Mouse (Mus musculus): ENCODE results near the gene Olfr44. TPM values are rescaled to one million over a fixed set of nuclear protein-coding genes. Genes with fewer than 3 reads are reported as not detected.

Olfr44 gene
- total RNA-seq (2012; rRNA removed), result not detected in 2 replicates
- not detected for polyA plus RNA-seq (2012; ENCODE audit: insufficient read depth in 1 of 2, insufficient read length in 2 of 2, low read depth in 1 of 2, low replicate concordance in 2 of 2, missing spikeins in 1 of 2)

DNA sequence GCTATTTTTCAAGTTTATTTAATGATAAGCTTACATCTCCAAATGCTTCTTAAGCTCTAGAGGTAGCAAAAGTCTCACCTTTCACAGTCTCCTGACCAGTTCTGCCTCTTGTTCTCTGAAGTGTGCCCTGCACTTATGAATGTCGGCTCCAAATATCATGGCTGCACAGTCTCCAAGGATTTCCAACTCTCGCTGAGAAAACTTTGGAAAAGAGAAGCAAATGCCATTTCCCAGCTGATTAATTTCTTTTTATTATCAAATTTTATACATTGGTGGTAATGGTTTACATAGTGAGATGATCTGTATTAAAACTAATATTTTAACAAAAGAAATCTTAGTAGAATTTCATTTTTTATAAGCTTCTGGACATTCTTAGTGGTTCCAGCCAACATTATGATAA is at the start of gene Olfr44:
Gene Olfr44, minus strand, starts transcription at position 101 of the 400 bp plus-strand sequence.
- Histone ChIP-seq H3K9me3 (replicated peaks; ENCODE audit: insufficient read depth, low read length) (no peaks in the 10 kb centered on the region), H3K79me2 (ENCODE audit: control insufficient read depth, insufficient read depth, low read length, poor library complexity) (no peaks in the 10 kb centered on the region), H3K4me1 (ENCODE audit: control insufficient read depth in 1 of 2, insufficient read depth in 2 of 2, low read length in 2 of 2) (no peaks in the 10 kb centered on the region), H3K27ac (ENCODE audit: control insufficient read depth, low read depth, low read length) (no peak within 1 kb of the TSS), H3K36me3 (ENCODE audit: control insufficient read depth in 1 of 2, insufficient read depth in 2 of 2, low read length in 2 of 2) (no peaks in the 10 kb centered on the region), H3K9ac (ENCODE audit: control insufficient read depth, low read depth, low read length, poor library complexity, severe bottlenecking) (no peak within 1 kb of the TSS), H3K27me3 (ENCODE audit: control insufficient read depth in 1 of 2, insufficient read depth in 2 of 2, low read length in 2 of 2) (no peaks in the 10 kb centered on the region), H3K4me3 (ENCODE audit: control insufficient read depth in 1 of 2, insufficient read depth in 1 of 2, low read depth in 2 of 2, low read length in 2 of 2) (no peak within 1 kb of the TSS)
- TF ChIP-seq EP300 (IDR thresholded peaks at IDR 0.05; ENCODE audit: low read depth in 1 of 2, low read length in 2 of 2), result no peak
- no peak for TF ChIP-seq SIN3A (IDR thresholded peaks at IDR 0.05; ENCODE audit: low read length)
- TF ChIP-seq RCOR1 (IDR thresholded peaks at IDR 0.05; ENCODE audit: low read depth, low read length), result no peak
- no peak for TF ChIP-seq ZC3H11A (IDR thresholded peaks at IDR 0.05; ENCODE audit: low read depth, low read length)
- no peak for TF ChIP-seq E2F4 (IDR thresholded peaks at IDR 0.05; ENCODE audit: borderline replicate concordance, low read depth, low read length)
- TF ChIP-seq CTCF (IDR thresholded peaks at IDR 0.05 in 2 of 3, conservative IDR thresholded peaks at IDR 0.05 in 1 of 3; ENCODE audit: control insufficient read depth in 1 of 3, insufficient read depth in 1 of 3, low read depth in 2 of 3, low read length in 3 of 3, poor library complexity in 1 of 3, severe bottlenecking in 1 of 3), result no peak
- TF ChIP-seq USF1 (IDR thresholded peaks at IDR 0.05; ENCODE audit: low read depth, low read length), result no peak
- TF ChIP-seq TCF12 (IDR thresholded peaks at IDR 0.05; ENCODE audit: low read depth, low read length), result no peak
- no peak for TF ChIP-seq USF2 (IDR thresholded peaks at IDR 0.05; ENCODE audit: borderline replicate concordance in 1 of 2, insufficient read depth in 1 of 2, low read depth in 1 of 2, low read length in 2 of 2)
- no peak for TF ChIP-seq ZKSCAN1 (IDR thresholded peaks at IDR 0.05; ENCODE audit: low read depth, low read length)
- TF ChIP-seq ELF1 (IDR thresholded peaks at IDR 0.05; ENCODE audit: low read depth, low read length), result no peak
- TF ChIP-seq NRF1 (IDR thresholded peaks at IDR 0.05; ENCODE audit: insufficient read depth, low read depth, low read length, poor library complexity, severe bottlenecking), result no peak
- DNase-seq (ENCODE audit: low read depth, low spot score), result no peak

DNA sequence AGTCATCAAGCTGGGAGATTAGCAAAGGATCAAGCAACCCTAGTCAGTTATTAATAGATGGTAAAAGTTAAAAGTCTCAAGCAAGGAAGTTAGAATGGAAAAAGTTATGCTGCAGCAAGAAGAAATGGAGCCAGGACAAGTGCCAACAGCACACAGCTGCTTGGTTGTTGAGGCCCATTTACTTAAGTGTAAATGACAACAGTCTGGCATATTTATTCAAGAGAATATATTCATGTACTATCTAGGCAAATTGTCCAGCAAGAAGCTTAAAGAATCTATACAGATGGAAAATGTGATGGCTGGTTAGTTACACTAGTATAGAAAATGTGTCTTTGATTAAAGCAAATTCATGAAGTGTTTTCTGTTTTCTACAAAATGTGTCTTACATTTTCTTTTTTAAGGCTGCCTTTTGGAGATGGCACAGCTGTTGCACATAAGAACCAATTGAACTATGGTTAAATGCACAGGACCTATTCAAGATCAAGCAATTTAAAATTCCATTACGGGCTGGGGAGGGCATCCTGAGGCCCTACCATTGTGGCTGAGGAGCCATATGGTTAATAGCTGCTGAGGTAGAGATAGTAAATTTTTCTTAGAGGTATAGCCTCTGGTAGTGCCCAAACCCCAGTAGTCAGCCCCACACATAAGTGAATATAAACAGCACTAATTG is 30.0 kb upstream of the Olfr44 start:
- Histone ChIP-seq H3K9me3 (replicated peaks; ENCODE audit: insufficient read depth, low read length) (no peaks in the 10 kb centered on the region), H3K79me2 (ENCODE audit: control insufficient read depth, insufficient read depth, low read length, poor library complexity) (no peaks in the 10 kb centered on the region), H3K27me3 (ENCODE audit: control insufficient read depth in 1 of 2, insufficient read depth in 2 of 2, low read length in 2 of 2) (no peaks in the 10 kb centered on the region)

More for the DNA sequence above, 30.0 kb upstream of the Olfr44 start:
- TF ChIP-seq CHD2 (IDR thresholded peaks at IDR 0.05; ENCODE audit: low read length), result no peak
- no peak for TF ChIP-seq GATA1 (IDR thresholded peaks at IDR 0.05; ENCODE audit: low read depth, low read length)
- TF ChIP-seq SMC3 (IDR thresholded peaks at IDR 0.05; ENCODE audit: low read depth, low read length), result no peak
- TF ChIP-seq MAZ (IDR thresholded peaks at IDR 0.05; ENCODE audit: low read depth, low read length), result no peak
- no peak for TF ChIP-seq ZC3H11A (IDR thresholded peaks at IDR 0.05; ENCODE audit: low read depth, low read length)
- no peak for TF ChIP-seq CHD1 (IDR thresholded peaks at IDR 0.05; ENCODE audit: low read depth, low read length)
- TF ChIP-seq TAL1 (IDR thresholded peaks at IDR 0.05; ENCODE audit: low read length), result no peak
- no peak for TF ChIP-seq ETS1 (IDR thresholded peaks at IDR 0.05; ENCODE audit: low read depth, low read length)
- TF ChIP-seq MEF2A (IDR thresholded peaks at IDR 0.05; ENCODE audit: extremely low read depth, insufficient replicate concordance, low read depth, low read length, poor library complexity, severe bottlenecking), result no peak
- TF ChIP-seq RAD21 (IDR thresholded peaks at IDR 0.05; ENCODE audit: low read depth, low read length), result no peak
- TF ChIP-seq ELF1 (IDR thresholded peaks at IDR 0.05; ENCODE audit: low read depth, low read length), result no peak
- H3K27ac ChIP-seq (ENCODE audit: control insufficient read depth, low read depth, low read length), result no peak overlapping the region
- no peaks in the 10 kb centered on the region for H3K4me1 ChIP-seq (ENCODE audit: control insufficient read depth in 1 of 2, insufficient read depth in 2 of 2, low read length in 2 of 2)
- DNase-seq (ENCODE audit: low read depth, low spot score), result no peak
- no peak overlapping the region for H3K9ac ChIP-seq (ENCODE audit: control insufficient read depth, low read depth, low read length, poor library complexity, severe bottlenecking)
- no peak overlapping the region for H3K4me3 ChIP-seq (ENCODE audit: control insufficient read depth in 1 of 2, insufficient read depth in 1 of 2, low read depth in 2 of 2, low read length in 2 of 2)
- H3K36me3 ChIP-seq (ENCODE audit: control insufficient read depth in 1 of 2, insufficient read depth in 2 of 2, low read length in 2 of 2), result no peaks in the 10 kb centered on the region

Data from MEL (cell line).